Mouse (Mus musculus) thymus, adult 18-20 months (tissue): Measurements from ENCODE around the gene Nutf2-ps1.
"Not testable (repeated sequence)": the region's sequence is repeated elsewhere in the genome, so short reads cannot be mapped to it uniquely, and the experiment has no call there.

Experiments used
- DNase-seq, 2 experiments: peaks; one replicate each; pipeline ENCODE4 v3.0.0; 2022; ENCODE audit warnings: mixed read lengths in 2 of 2

The Nutf2-ps1 gene

GRCm38 (mm10) chr19:53588968-53589367 is at the start of gene Nutf2-ps1:
Gene Nutf2-ps1, minus strand, starts transcription at chr19:53589068.
- DNase-seq, result not testable (repeated sequence)

- DNase-seq, result no peak
These were observed 49.2 kb upstream of the Nutf2-ps1 start for GRCm38 (mm10) chr19:53638041-53638440.

DNA sequence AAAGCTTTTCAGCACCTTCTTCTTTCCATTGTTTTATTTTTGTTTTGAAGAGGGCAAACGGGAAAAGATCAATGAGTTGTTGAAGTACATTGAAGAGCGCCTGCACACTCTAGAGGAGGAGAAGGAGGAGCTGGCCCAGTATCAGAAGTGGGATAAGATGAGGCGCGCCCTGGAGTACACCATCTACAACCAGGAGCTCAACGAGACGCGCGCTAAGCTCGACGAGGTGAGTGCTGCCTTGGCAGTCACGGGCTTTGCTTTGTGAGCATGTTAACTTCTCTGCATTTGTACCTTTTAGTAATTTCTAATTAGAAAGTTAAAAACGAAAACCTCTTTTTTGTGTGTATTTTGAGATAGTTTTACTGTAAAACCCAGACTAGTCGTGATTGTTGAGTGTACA is 32.8 kb upstream of the Nutf2-ps1 start:
- DNase-seq, result no peak

DNA sequence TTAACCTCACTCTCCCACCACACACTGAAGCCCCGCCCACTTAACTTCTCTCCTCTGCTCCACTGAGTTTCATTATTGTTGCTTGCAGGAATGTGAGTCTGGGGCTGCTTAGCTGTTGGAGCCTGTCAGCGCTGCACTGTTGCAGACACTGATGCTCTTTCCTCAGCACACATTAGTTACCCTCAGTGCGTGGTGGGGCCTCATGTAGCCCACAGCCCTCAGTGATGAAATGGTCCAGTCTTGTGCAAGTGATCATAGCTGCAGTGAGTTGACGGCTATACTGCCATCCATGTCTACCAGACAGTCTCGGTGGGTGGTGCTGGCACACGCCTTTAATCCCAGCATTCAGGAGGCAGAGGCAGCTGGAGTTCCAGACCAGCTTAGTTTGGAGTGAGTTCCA is 20.1 kb upstream of the Nutf2-ps1 start:
- no peak for DNase-seq

DNA sequence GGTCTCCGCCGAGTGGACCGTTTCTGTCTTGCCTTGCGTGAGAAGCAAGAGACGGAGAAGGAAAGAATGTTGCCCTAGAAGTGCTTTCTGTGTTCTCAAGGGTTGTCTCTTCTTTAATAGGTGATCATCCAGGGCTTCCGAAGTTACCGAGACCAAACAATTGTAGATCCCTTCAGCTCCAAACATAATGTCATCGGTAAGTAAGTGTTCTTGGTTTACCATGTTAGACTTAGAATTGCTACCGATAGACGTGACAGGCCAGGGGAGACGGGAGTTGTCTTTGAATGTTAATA is 12.4 kb upstream of the Nutf2-ps1 start:
- DNase-seq, result no peak

DNA sequence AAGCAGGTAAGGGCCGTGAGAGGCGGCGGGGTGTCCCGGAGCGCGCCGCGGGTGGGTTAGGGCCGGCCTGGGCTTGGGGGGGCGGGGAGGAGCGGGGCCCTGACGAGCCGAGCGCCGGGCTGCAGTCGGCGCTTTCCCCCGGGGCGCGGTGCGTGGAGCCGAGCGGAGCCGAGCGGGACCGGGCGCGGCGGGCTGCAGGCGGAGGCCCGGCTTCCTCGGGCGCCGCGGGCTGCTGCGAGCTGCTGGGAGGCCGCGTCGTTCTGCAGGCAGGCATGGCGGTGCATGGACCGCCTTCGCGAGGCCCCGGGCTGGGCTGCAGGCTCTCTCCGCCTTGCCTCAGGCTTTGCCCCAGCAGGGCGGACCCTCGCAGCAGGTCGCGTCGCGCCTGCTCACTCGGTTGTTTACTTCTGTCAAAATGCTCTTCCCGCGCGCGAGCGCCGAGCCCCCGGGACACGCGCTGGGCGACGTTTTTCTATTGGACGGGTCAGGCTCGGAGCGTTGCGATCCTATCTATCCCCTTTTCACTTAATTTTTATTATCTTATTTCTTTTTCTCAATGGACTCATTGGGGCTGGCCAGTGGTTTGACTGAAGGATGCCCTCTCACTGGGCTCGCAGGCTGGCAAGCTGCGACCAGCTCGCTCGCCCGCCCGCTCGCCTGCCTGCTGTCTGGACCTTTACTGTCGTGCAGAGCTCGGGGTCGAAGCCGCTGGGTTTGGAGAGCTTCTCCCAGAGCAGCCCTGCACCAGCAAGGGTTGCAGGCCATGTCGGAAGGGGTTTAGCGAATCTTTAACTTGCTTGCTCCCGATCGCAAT is 11.9 kb upstream of the Nutf2-ps1 start:
- peak; percentile 58 to 68 for DNase-seq

GRCm38 (mm10) chr19:53599757-53600539 is 11.1 kb upstream of the Nutf2-ps1 start, which contains the start of gene Smc3:
Gene Smc3, plus strand, starts transcription at chr19:53600398.
- peak; percentile 98 for DNase-seq

DNA sequence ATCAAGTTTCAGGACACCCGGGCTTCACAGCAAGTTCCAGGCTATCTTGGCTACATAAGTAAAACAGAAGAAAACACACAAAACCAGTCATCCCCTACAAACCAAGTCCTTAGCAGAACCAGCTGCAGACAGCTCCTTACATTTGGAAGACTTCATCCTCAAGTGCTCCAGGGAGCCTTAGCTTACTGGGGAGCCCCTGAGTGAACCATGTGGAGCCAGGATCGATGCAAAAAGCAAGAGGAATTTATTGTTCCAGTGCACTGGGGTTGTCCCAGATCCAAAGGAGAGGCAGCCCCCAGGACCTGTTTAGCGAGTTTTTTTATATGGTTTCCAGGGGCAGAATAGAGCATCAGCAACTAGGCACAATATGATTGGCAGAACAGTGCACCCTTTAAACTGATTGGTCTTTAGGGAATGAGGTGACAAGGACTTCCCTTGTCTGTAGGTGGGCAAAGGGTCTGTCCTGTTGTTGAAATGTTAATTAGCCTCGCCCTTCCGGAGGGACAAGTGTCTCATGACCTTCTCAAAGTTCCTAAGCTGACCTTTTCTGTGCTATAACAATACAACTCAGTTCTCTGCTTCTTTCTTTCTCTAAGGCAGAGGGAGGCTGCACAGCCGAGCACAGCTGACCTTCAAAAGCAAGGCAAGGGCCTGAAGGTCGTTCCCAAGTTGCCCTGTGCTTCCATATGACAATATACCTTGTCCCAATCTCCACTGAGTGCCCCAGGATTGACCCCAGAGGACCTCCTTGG is 8.0 kb upstream of the Nutf2-ps1 start:
- DNase-seq, result no peak

GRCm38 (mm10) chr19:53587686-53588085 is 1.2 kb downstream of the Nutf2-ps1 start:
- not testable (repeated sequence) for DNase-seq

- peak in 1 of 2 experiments; percentile 3 for DNase-seq
These were observed 8.6 kb downstream of the Nutf2-ps1 start for GRCm38 (mm10) chr19:53580271-53580670.

DNA sequence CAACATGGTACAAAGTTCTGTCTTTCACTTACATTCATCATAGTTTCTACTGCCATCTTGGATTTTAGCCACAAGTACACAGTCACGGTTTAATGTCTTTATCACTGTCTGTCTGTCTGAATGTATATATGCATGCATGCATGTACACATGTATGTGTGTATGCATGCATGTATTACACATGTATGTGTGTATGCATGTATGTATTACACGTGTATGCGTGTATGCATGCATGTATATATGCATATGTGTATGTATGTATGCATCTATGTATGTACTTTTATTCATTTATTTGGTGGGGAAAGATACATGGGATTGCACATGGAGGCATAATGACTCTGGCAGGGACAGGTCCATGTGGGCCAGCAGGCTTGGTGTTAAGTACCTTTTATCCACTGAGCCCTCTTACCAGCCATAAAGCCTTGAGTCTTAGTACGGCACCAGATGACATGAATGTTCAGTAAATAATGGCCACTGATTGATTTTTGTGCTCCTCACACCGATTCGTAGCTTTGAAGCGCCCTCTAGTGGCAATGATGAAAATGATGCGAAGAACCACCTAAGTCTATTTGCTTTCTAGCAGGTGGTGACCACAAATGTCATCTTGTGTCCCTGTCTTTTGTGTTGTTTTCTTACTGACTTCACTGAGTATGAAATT is 10.1 kb downstream of the Nutf2-ps1 start:
- peak in 1 of 2 experiments; percentile 41 for DNase-seq

DNA sequence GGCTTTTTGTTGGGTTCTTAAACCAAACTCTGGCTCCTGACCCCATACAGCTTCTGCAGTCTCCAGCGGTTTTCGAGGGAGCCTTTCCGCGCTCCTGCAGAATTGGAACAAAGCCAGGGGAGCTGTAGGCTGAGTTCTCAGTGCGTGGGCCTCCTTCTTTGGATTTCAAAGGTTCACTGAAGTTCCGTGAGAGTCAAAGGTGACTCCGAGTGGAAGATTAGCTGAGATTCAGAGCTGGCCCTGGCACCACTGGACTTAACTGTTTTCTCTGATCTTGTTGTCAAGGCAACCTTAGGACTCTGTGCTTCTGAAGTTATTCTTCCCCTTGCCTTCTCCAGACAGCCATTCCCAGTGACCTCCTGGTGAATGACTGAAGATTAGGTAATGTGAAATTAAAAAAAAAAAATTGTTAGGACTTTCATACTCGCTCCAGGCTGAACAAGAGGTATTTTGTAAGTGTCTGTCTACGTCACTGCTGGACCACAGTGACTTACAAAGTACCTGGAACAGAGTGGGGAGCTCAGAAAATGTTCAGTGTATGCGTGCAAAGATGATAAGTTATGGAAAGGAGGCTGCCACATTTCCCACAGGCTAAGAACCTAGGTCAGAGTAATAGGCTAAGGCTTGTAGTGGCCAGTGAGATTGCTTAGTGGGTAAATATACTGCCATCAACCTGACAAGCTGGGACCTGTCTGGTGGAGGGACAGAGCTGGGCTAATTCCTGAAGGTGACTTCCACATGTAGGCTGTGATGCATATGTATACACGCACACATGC is 11.7 kb downstream of the Nutf2-ps1 start:
- peak in 1 of 2 experiments; percentile 2 for DNase-seq

- DNase-seq, result peak in 1 of 2 experiments; percentile 1
These were observed 12.8 kb downstream of the Nutf2-ps1 start for GRCm38 (mm10) chr19:53576061-53576460.

DNA sequence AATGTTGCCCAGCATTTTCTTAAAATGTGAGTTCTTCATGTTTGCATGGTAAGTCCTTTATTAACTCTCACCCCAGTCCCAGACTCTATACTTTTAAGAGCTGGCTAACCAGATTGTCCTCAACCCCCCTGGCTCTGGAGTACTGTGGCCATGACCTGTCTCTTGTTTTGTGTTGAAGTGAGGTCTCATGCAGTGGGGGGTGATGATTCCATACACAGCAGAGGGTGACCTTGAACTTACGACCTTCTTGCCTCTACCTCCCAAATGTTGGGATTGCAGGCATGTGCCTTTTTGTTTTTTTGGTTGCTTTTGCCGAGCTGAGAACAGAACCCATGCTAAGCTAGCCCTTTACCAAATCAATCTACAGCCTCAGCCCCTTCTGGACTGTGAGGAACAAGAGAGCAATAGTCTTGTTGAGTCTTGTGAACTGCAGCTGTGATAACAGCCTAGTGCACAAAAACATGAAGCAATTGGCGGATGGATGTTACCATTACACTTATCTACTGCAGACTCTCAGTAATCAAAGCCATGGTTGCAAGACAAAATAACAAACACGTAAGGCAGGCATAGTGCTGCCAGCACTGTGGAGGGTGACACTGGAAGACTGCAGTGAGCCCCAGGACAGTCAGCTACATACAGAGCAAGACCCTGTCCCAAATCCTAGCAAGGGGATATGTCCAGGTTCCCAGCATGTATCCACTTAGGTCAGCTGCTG is 13.4 kb downstream of the Nutf2-ps1 start:
- peak in 1 of 2 experiments; percentile 2 for DNase-seq

GRCm38 (mm10) chr19:53574546-53574945 is 14.3 kb downstream of the Nutf2-ps1 start:
- peak in 1 of 2 experiments; percentile 0 for DNase-seq

- DNase-seq, result peak in 1 of 2 experiments; percentile 1
These were observed 14.7 kb downstream of the Nutf2-ps1 start for GRCm38 (mm10) chr19:53574131-53574530.

DNA sequence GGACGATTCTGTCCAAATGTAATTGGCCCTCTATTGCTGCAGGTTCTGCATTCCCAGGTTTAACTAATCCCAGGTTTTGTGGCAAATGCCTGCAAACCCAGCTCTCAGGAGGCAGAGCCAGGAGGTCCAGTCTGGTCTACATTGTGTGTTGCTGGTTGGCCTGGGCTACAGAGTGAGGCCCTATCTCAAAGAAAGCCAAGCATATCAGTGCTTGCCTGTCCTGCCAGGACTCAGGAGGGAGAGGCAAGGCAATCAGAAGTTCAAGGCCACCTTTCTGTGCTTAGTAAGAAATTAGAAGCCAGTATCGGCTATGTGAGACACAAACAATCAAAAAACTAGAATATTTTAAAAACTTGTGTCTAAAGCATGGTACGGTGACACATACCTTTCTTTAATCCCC is 15.7 kb downstream of the Nutf2-ps1 start:
- DNase-seq, result no peak

DNA sequence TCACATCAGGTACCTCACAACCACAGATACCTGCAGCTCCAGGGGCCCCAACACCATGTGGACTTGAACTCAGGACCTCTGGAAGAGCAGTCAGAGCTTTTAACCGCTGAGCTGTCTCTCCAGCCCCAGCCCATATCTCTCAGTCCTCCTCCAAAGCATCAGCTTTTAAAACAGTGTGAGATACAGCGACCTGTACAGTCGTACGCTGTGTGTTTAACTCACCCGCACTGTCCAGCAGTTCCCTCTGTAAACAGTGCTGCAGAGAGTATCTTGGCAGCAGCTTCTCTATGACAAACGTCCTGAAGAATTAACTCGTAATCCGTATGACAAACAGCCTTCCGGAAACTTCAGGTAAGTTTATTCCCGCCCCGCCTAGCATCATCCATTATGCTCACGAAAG is 16.3 kb downstream of the Nutf2-ps1 start:
- DNase-seq, result no peak

- DNase-seq, result peak in 1 of 2 experiments; percentile 3
These were observed 17.1 kb downstream of the Nutf2-ps1 start for GRCm38 (mm10) chr19:53571501-53572428.

- DNase-seq, result peak in 1 of 2 experiments; percentile 2
These were observed 17.8 kb downstream of the Nutf2-ps1 start for GRCm38 (mm10) chr19:53571056-53571455.
